Mouse (Mus musculus) gastrocnemius, postnatal 10 days (tissue): ENCODE data around the gene Ing3. TPM values are rescaled to one million over a fixed set of nuclear protein-coding genes. Genes with fewer than 3 reads are reported as not detected.
A peak's percentile ranks its signal among the peaks of the same experiment; 100 is the strongest.

Experiments used
- DNase-seq: peaks from one replicate; pipeline ENCODE4 v3.0.0; 2021; ENCODE audit warnings: mixed read lengths
- long read RNA-seq, 2 experiments: library from polyadenylated mRNA; stranded (forward); transcript quantifications; one replicate each; pipeline ENCODE4 v2.0.0; 2021
- total RNA-seq, 2 experiments: library from RNA; stranded (reverse); gene quantifications; 2 replicates each; pipeline ENCODE4 v1.2.3; 2021

The Ing3 gene
- total RNA-seq, result 10 to 100 TPM; 10.5 to 11.9 TPM
- long read RNA-seq, experiment 1, result 0 reads
- long read RNA-seq, experiment 2, partial matches to known transcripts, result 1 of 4 reads
- long read RNA-seq, experiment 2, other reads (novel, unspliced or antisense), result 0 of 4 reads

DNA sequence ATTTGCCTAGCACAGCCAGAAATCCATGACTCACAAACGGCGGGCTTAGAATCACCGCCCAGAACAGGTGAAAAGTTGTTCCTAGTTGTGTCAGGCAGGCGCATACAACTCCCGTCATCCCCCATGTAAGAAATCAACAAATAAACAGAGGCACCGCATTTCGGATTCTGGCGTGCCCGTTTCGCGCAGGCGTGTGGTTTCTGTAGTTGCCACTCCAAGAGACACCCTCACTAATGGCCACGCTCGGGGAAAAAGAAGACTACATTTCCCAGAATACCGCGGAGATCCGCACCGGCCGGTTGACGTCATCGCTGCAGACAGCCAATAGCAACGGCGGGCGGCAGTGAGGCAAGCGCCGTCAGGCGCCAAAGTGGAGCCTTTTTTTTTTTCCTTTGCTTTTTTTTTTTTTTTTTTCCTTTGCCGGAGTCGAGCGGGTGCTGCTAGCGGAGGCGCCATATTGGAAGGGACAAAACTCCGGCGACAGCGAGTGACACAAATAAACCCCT is at the start of gene Ing3:
Gene Ing3 (plus strand): TSS at position 346 of the 506 bp plus-strand sequence.
- peak; percentile 95 for DNase-seq

DNA sequence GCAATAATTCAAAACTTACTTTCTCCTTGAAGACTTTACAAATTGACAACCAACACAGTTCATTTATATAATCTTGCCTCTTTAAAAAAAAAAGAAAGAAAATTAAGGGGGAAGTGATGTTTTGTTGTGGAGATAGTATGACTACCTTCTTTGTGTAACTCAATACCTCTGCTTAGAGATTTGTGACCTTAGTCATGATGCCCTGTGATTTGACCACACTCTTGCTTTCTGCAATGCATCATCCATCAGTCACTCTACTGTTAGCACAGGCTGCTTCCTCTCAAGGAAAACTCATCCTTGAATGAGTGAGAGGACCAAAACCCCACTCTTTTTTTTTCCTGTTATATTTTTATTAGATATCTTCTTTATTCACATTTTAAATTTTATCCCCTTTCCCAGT is 39.7 kb upstream of the Ing3 start:
- DNase-seq, result no peak

DNA sequence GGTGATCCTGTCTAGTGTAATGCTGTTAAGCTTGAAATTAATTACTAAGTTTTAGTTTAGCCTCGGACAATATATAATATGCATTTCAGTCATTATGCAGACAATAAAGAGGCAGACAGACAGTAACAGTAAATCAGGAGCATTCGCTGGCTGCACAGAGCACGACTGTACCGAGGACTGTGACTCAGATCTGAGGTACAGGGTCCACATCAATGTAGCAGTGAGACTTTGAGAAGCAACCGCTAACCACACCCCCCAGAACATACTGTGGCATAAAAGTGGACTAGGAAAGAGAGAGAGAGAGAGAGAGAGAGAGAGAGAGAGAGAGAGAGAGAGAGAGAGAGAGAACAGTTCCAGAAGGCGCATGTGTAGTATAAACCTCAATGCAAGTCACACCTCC is 38.6 kb upstream of the Ing3 start:
- DNase-seq, result no peak

DNA sequence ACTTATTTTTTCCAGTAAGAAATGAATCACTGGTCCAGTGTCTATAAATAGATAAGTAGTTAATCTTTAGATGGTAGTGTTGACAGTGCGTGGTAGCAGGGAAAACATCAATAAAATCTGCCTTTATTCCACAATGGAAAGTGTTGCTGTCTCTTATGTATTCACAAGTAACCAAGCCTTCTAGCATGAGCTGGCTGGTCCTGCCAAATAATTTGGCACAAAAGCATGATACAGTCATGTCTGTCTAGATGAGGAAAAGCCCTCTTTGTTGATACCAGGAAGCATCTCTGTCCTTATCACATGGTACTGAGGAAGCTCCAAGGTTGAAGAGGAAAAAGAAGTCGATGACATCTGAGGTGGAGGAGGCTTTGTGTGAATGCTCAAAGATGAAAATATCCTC is 32.8 kb upstream of the Ing3 start:
- DNase-seq, result no peak

DNA sequence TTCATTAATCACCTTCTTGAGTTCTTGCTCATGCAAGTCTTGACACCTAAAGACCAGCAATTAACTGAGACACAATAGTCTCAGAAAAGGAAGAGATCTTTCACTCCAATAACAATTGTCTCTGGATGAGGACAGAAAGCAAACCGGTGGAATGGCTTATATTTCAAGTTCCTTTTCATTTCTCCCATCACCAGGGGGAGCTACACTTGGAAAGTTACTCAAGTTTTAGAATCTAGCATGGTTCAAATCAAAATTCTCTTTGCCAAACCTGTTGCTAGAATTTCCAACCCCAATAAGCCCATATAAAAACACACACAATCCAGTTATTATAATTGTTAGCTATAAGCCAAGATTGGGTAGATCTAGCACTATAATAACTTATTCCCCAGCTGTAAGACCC is 25.2 kb upstream of the Ing3 start:
- DNase-seq, result no peak

DNA sequence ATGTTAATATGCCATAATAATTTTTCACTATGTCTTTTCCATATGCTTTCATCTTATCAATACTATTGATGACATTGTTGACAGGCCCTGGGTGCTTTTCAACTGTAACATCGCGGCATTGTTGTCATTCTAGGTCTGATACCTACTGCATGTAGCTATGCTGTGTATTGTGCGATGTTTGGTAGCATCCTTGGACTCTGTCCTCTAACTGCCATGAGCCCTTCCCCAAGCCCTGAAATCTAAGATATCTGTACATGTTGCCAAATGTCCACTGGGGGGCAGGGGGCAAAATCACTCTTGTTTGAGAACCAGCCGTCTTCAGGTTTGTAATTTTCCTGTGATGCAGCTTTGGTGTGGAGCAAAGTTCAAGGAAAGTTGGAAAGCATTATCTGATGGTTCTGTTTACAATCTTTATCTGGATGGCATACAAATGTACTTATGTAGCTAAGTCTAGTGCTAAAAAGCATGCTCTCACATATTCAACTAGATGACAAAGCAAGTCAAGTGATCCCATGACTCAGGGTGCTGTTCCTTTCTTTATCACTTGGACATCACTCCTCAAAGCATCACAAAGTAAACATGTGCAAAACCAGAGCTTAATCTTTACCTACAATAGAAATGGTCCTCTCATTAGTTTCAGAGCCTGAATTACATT is 11.3 kb upstream of the Ing3 start:
- no peak for DNase-seq

DNA sequence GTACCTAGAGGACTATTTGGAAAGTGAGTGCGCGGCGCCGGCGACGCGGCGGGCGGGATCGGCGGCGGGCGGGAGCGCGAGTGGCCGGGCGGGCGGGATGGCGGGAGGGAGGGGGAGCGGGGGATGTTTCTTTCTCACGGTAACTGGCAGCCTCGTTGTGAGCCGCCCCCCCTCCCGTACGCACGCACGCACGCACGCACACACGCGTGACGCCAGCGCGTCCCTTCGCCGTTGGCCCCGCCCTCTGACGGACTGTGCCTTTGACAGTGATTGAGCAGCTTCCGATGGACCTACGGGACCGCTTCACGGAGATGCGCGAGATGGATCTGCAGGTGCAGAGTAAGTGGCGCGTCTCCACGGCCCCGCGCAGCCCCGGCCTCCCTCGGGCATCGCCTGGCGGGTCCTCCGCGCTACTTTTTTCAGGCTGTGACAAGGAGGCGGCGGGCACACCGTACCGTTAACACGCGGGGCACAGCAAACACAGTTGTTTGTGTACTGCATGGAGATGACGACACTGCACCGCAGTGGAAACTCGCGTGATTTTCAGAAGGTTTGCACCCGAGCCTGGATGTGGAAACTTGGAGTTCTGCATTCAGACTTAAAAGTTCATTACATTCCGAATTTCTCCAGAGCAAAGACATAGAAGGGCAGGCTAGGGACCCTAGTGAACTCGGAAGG is 539 bp downstream of the Ing3 start:
- DNase-seq, result peak; percentile 96

DNA sequence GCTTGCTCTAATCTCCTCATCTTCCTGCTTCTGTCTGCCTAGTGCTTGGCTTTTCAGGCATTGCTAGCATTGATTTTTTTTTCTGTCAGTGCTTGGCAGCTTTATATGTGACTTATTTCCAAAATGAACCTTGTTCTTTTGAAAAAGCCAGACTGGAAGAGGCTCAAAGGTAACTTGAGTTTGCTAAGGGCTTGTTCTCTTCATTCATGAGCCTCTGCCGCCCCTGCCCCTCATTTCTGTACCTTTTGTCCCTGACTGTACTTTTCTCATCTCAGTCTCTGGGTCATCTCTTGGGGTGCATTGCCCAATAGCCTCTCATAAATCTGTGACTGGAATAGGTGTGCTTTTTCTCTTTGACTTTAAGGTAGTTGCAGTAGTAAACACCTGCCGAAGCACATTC is 1.3 kb downstream of the Ing3 start:
- DNase-seq, result no peak

DNA sequence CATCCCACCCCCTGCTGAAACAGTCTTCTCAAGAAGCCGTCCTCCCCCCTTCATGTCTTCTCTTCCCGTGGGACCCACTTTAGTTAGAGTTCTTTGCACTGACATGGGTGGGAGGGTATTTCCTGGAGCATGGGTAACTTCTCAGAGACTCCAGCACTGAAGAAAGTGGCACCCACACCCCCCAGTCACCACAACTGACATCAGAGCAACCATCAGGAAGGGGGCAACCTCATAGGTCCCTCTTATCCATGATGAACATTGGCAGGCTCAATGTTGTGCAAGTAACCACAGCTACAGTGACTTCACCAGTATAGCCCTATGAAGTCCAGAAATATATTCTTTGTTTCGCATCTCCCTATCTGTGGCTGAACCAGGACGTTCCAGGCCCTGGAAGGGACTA is 6.1 kb downstream of the Ing3 start:
- no peak for DNase-seq

DNA sequence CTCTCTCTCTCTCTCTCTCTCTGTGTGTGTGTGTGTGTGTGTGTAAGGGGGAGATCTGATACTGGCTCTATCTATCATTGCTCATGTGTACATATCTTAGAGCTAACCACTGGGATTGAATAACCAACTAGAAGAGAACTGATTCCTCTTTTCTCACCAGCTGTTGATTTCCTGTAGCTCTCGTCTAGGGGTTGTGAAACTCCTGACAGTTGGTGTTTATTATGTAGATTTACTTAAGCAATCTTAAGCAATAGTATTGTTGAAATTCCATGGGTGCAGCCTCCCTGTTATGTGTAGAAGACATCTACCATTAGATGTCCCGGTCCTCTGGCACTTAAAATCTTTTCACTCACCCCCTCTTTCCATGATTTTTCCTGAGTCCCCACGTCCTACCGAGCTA is 9.6 kb downstream of the Ing3 start:
- no peak for DNase-seq

DNA sequence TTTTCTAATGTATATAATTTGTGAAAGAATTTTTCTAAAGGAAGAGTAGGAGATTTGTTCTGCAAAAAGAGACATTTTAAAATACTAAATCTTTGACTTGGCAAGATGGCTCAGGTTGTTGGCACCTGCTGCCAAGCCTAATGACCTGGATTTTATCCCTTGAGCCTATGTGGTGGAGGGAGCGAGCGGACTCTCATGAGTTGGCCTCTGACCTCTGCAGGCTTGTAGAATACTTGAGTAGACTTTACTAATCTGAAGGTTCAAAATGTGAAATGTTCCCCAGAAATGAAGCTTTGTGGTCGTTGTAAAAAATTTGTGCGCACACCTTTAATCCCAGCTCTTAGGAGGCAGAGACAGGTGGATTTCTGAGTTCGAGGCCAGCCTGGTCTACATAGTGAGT is 10.5 kb downstream of the Ing3 start:
- DNase-seq, result no peak

DNA sequence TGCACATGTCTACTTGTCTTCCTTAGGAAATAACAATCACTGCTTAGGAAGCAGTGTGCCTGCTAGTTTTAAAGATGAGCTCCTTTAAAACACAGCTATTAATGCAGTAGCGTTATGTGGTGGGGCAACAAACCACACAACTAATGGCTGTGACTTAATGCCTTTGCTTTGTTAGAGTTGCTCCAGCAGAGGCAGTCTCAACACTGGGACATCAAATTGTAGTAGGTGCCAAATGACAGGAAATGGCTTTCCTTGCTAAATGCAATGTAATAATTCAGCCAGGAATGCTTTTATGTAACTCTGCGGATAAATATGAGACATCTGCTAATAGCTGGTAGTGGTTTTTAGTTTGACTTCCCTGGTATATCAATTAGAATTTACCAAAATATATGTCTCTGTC is 28.2 kb downstream of the Ing3 start:
- DNase-seq, result no peak

DNA sequence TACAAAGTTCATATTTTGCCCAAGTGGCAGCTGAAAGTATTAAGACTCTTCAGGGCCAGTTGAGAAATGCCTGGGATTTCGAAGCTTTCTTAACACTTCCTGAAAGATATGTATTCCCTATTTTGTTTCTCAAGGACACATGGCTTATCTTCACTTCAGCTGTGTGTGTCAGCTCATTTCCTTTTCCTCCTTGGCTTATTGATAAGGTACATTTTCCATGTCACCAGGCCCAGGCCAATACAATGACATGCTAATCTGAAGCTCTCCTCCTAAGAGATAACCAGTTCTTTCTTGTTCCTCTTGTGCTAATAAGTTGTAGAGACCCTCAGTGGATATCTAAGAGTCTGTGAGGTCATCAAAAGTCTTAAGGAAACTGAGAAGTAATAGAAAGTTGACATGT is 31.7 kb downstream of the Ing3 start:
- no peak for DNase-seq

DNA sequence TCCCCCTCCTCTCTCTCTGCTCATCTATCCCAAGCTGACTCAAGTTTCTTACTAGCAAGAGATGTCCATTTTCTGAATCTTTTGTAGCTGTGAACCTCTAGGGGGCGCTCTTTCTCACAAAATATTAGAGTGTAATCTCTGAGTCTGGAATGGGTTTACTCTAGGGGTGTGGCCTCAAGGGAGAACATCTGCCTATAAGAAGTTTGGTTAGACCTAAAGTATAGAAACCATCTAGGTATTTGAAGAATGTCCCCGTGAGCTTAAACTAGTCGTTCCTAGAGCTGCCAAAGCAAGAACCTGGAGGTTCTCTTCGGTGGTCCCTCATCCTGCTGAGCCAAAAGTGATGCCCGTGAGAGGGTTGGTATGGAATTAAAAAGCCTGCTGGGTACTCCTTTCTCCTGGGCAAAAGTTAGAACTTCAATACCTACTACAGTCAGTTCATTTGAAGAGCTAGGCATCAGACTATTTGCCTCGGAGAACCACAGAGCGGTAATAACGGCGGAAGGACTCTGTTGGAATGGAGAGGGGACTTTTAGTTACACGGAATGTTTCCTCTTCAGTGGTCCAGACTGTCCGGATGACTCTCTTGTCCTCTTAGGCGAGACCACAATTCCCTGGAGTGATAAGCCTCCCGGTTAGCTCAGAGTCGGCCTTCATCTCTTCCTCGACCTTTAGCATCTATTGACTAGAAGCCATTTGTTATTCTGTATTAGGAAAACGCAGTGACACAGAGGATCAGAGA is 35.8 kb downstream of the Ing3 start:
- DNase-seq, result peak; percentile 53

DNA sequence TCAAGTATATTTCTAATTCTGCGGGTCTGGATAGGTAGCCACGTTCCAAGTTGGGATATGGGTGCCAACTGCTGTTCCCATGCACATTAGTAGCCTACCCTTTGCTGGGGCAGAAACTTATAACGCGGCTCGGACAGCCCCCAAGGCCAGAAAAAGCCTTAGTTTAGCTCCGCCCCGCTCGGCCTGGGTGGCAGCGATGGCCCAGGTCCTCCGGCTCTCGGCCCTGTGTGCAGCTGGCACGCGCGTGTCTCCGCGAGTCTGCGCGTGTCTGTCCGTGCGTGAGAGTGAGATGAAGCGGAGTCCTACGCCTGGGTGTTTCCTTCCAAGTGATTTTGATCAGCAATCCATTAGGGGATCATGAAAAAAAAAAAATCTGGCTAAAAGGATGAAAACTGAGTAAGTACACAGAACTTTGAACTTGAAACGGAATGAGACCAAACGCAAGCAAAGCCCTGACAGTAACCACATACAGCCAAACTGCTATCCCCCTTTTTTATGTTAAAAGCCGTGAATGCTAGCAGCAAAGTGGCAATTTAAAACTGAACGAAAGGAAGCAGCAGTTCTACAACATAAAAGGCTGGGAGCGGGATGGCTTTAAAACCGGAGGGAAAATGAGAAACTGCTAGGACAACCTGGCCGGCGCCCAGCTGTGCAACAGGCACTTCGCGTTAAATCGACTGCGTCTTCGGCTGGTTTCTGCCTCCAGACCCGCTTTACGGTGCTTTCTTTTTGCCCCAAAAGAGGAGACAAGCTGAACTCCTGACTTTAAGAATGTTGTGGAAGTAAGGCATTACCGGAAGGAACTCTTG is 36.6 kb downstream of the Ing3 start, which contains the start of gene Cped1:
Gene Cped1 (plus strand): TSS at position 185 of the 809 bp plus-strand sequence.
- peak; percentile 76 for DNase-seq

DNA sequence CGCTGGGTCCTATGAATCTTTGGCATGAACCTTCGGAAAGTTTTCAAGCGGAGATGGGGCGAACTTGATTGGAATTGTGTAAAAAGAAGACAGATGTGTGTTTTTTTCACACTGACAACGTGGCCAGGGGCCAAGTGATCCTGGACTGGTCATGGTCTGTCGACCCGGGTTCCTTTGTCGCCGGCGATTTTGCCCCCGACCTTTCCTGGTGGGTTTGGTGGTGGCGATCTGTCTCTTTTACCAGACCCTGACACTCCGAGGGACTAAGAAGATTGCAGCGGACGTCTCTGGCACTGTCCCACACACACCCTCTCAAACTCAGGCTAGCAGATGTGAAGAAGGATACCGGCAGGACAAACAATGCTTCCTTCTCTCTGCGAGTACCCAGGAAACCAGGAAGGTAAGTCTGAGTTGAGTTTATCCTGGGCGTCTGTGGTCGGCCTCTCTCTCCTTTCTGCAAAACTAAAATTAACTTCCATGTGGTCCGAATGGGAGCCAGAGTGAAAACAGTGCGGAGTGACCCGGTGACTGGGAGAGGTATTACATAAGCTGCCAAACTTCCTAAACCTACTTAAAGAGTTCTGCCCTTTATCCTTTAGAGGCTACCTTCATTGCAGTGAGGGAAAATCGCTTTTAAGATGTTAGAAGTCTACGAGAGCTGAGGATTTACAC is 37.4 kb downstream of the Ing3 start:
- peak; percentile 57 for DNase-seq

DNA sequence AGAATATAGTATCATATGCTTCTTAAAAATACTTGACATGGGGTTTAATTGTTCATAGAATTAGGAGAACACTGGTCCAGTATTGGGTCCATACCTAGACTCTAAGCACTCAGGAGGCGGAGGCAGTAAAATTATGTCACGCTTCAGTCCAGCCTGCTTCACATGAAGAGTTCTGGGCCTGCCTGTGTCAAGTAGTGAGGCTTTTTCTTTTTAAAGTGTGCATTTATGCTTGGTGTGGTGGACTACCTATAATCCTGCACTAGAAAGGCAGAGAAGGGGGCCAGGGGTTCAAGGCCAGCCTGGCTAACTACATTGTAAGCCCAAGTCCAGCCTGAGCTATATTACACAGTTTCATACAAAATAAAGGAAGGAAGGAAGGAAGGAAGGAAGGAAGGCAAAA is 38.2 kb downstream of the Ing3 start:
- DNase-seq, result no peak

DNA sequence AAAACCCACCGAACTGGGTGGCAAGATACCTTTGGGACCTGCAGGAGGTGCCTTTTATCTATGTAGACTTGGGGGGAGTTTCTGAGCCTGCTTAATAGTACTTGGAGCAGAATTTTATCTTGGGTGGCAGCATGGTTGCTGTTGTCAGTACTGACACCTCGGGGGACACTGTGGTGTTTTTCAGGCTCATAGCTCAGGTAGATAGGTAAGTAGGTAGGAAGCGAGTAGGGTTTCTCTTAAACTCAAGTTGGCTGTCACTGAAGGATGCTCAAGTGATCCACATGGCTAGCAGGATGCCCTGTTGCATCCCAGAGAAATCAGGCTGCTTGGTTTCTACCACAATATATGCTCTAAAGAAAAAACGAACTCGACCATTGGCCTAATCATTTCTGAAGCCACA is 38.9 kb downstream of the Ing3 start:
- no peak for DNase-seq

DNA sequence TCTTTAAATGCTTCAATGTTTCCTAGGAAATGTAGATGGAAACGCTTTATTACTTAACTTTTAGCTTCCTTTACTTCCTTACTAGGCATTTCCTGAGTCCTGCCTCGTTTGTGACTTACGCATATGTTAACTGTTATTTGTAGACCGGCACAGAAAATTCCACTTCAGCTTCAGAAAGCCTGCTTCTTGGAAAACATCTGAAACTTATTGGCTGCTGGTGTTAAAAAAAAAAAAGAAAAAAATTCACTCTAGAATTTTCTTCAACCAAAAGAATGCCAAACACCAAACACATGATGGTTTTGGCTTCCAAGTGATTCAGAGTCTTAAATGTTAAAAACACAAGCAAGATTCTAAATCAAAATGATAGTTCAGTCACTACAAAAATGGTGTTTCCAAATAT is 39.7 kb downstream of the Ing3 start:
- no peak for DNase-seq

DNA sequence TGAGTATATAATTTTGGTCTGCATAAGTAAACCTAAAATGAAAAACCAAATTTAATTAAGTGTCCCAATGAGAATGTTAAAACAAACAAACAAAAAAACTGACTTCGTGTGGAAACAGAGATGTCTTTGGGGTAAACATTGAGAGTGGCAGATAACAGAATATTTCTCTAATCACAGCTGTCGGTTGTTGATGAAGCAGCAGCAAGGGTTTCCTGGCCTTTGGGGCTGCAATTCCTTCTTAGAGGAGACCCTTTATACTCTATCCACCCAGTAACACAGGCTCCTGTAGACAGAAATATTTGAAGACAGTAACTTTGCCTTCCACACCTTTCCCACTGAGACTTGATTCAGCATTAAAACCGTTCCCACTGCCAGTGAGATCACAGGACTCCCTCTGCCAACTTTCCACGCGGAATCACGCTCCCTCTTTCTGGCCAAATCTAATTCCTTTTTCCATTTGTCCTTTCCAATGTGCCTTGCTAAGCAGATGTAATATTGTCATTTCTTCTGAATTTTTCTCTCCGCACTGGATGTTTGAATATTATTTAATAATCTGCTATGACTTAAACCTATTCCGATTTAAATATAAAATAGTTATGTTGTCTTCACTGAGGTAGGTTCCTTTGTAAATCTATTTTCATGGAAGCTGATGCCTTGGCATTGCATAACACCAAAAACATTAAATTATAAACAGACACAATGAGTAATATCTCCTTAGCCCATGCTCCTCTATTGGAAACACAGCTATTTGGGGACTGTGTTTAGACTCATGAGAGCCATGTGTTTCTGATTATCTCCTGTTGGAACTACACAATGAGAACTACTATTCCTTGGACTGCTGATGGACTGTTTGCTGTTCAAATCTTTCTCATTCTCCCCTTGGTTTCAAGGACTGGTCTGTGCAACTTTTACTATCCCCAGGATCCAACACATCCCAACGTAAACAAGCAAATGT is 41.1 kb downstream of the Ing3 start:
- DNase-seq, result no peak
